ENCODE assay signal across 8 mouse cellular contexts in the genomic region with DNA sequence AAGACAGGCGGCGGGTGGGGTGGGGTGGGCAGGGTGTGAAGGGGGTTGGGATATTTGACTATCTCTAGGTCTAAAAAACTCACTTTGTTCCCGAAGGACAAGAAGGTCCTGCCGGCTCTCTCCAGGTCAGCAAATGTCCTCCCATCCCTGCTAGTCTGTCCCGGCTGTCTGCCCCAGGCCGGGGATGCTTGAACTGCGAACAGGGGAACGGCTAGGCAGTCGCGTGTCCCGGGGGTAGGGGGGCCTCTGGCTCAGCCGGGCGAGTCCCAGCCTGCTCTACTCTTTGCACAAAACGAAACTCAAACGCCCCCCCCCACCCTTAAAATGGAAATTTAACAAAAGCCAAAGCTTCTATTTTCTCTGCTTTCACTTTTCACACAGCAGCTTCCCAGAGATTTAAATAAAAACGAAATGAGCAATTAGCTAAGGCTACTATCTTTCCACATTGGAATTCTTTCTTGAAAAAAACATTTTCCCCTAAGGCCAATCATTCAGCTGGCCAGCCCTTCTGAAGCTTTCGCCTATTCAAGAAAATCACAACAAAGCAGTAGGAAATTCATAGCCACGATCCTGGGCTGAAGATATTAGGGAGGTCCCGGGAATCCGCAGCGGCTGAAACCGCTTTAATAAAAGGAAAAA. TPM values are rescaled to one million over a fixed set of nuclear protein-coding genes. Genes with fewer than 3 reads are reported as not detected.
DNase-seq lines count a peak whose midpoint lies in the region; ATAC-seq and TF ChIP-seq lines count a peak whose summit lies in the region.

No protein-coding gene starts in this region.

- WGBS in heart, embryonic 13.5 days, result 2% methylated on average over 22 of the region's 22 CpGs
- WGBS in kidney, postnatal 0 days, result 2% methylated on average over 22 of the region's 22 CpGs

- H3K4me3 ChIP-seq in heart, embryonic 13.5 days, result peak overlapping the region; percentile 52
- peak overlapping the region; percentile 67 for H3K4me3 ChIP-seq in kidney, postnatal 0 days (replicated peaks; ENCODE audit: low read depth, low read length)

- H3K4me1 ChIP-seq in heart, embryonic 13.5 days, result peaks cover 42% of the 10 kb centered on the region
- H3K4me1 ChIP-seq in kidney, postnatal 0 days (replicated peaks; ENCODE audit: insufficient read depth, low read length), result peaks cover 10% of the 10 kb centered on the region; the same call in 1 of the 2 replicates

- H3K27ac ChIP-seq in heart, embryonic 13.5 days (replicated peaks), result peak overlapping the region; percentile 65
- H3K27ac ChIP-seq in kidney, postnatal 0 days, result peak overlapping the region; percentile 91

- no peak for TF ChIP-seq CTCF in kidney, postnatal 0 days (IDR thresholded peaks at IDR 0.05; ENCODE audit: low read depth)

- H3K9me3 ChIP-seq in heart, embryonic 13.5 days, result no peaks in the 10 kb centered on the region
- H3K9me3 ChIP-seq in kidney, postnatal 0 days (replicated peaks; ENCODE audit: low read length), result no peaks in the 10 kb centered on the region

- peak overlapping the region; percentile 79 for H3K9ac ChIP-seq in heart, embryonic 13.5 days
- H3K9ac ChIP-seq in kidney, postnatal 0 days (ENCODE audit: low read depth, low read length), result peak overlapping the region; percentile 85

- peaks cover 11% of the 10 kb centered on the region for H3K36me3 ChIP-seq in heart, embryonic 13.5 days
- peaks cover 11% of the 10 kb centered on the region for H3K36me3 ChIP-seq in kidney, postnatal 0 days (ENCODE audit: insufficient read depth, low read length)

- peaks cover 40% of the 10 kb centered on the region for H3K27me3 ChIP-seq in heart, embryonic 13.5 days (replicated peaks)
- H3K27me3 ChIP-seq in kidney, postnatal 0 days (ENCODE audit: insufficient read depth, low read length), result no peaks in the 10 kb centered on the region

- DNase-seq in adipocyte (ENCODE audit: low spot score), result peak; percentile 19
- DNase-seq in adrenal gland, postnatal 36 days, result peak; percentile 56 to 71
- peak; percentile 70 for DNase-seq in kidney, postnatal 0 days (ENCODE audit: low spot score)
- DNase-seq in lung, postnatal 36 days, result peak; percentile 47
- DNase-seq in testis, postnatal 10 days (ENCODE audit: low spot score), result peak; percentile 56
- no peak for DNase-seq in left cerebral cortex, adult 11 months (ENCODE audit: low spot score)

- H3K4me2 ChIP-seq in heart, embryonic 13.5 days, result peak overlapping the region; percentile 83
- peak overlapping the region; percentile 89 for H3K4me2 ChIP-seq in kidney, postnatal 0 days (ENCODE audit: low read length)

- no peak for ATAC-seq in heart, embryonic 13.5 days (ENCODE audit: extremely low read depth, insufficient number of reproducible peaks, low FRiP score, low TSS enrichment)
- no peak for ATAC-seq in kidney, postnatal 0 days (replicated peaks; ENCODE audit: low FRiP score, low read depth)
- ATAC-seq in megakaryocyte-erythroid progenitor cell, adult 5-6 weeks (replicated peaks; ENCODE audit: low FRiP score, low TSS enrichment, poor library complexity, severe bottlenecking), result no peak

RNA-seq across cellular contexts. Expression of a gene that starts 6.0 kb away (rescaled TPM):
- 10 to 100 TPM; 23.4 to 30.3 TPM for total RNA-seq in adrenal gland, postnatal 36 days (2021)
- 3.3 and 4.2 TPM in 2 replicates for polyA plus RNA-seq in heart, embryonic 13.5 days (2015; fragmentation: Nextera tagmentation; extraction: Ambion mirVana)
- 34.2 and 41.4 TPM in 2 replicates for polyA plus RNA-seq in kidney, postnatal 0 days (2015; fragmentation: Nextera tagmentation; extraction: Ambion mirVana)
- total RNA-seq in megakaryocyte-erythroid progenitor cell, adult 5-6 weeks (2014; fragmentation: Nextera tagmentation), result not detected in 2 replicates
- not detected in 2 replicates for total RNA-seq in megakaryocyte-erythroid progenitor cell, adult 5-6 weeks (2017)

RNA-seq across cellular contexts. Expression of a gene that starts 36.1 kb away (rescaled TPM):
- total RNA-seq in adrenal gland, postnatal 36 days (2021), result 1 to 10 TPM; 5.2 to 7.2 TPM
- polyA plus RNA-seq in heart, embryonic 13.5 days (2015; fragmentation: Nextera tagmentation; extraction: Ambion mirVana), result 0.43 and 0.60 TPM in 2 replicates
- 0.83 and 1.3 TPM in 2 replicates for polyA plus RNA-seq in kidney, postnatal 0 days (2015; fragmentation: Nextera tagmentation; extraction: Ambion mirVana)
- total RNA-seq in megakaryocyte-erythroid progenitor cell, adult 5-6 weeks (2014; fragmentation: Nextera tagmentation), result 7.8 and 9.6 TPM in 2 replicates
- 3.4 and 6.4 TPM in 2 replicates for total RNA-seq in megakaryocyte-erythroid progenitor cell, adult 5-6 weeks (2017)

Comparison
In these comparisons a context has a peak if more than half of its experiments do, and no peak if none do; other contexts are left out.
1. RNA of a gene that starts 6.0 kb away (total RNA-seq): 23.4 to 30.3 TPM in adrenal gland, postnatal 36 days; not detected in megakaryocyte-erythroid progenitor cell, adult 5-6 weeks; every median in the first group is over 10 times any median in the second.